Mouse (Mus musculus) heart, embryonic 10.5 days (tissue): ENCODE results near the gene Sh3gl2. TPM values are rescaled to one million over a fixed set of nuclear protein-coding genes. Genes with fewer than 3 reads are reported as not detected.

Experiments
- DNase-seq: peaks from one replicate; pipeline ENCODE4 v3.0.0-alpha.2; 2017; ENCODE audit warnings: low spot score
- H3K27ac ChIP-seq: fragments of 300-500 bp; sonication (generic); 2 replicates; pipeline ENCODE4 v1.5.1; 2016; ENCODE audit warnings: mild to moderate bottlenecking
- H3K27me3 ChIP-seq: fragments of 300-500 bp; sonication (generic); 2 replicates; pipeline ENCODE4 v1.6.1; 2016; ENCODE audit warnings: mild to moderate bottlenecking; ENCODE audit not compliant: poor library complexity, insufficient read depth, severe bottlenecking
- H3K36me3 ChIP-seq: fragments of 300-500 bp; sonication (generic); 2 replicates; pipeline ENCODE4 v1.6.1; 2016; ENCODE audit warnings: mild to moderate bottlenecking, moderate library complexity
- H3K4me1 ChIP-seq: fragments of 300-500 bp; sonication (generic); 2 replicates; pipeline ENCODE4 v1.6.1; 2016; ENCODE audit warnings: mild to moderate bottlenecking
- H3K4me3 ChIP-seq: fragments of 300-500 bp; sonication (generic); 2 replicates; pipeline ENCODE4 v1.5.1; 2016; ENCODE audit warnings: mild to moderate bottlenecking, moderate library complexity
- H3K9me3 ChIP-seq: fragments of 300-500 bp; sonication (generic); 2 replicates; pipeline ENCODE4 v1.6.1; 2016; ENCODE audit warnings: mild to moderate bottlenecking, moderate library complexity
- WGBS: fragments of 180-500 bp; shearing (Covaris S2); methylation state at CpG from one replicate; pipeline ENCODE4 v1.1.7; 2016; 5-methylcytosine and 5-hydroxymethylcytosine counted together
- polyA plus RNA-seq: library from polyadenylated mRNA; unstranded; fragments of >200 nt; fragmentation: Nextera tagmentation; extraction: Ambion mirVana; gene quantifications from 2 replicates; pipeline ENCODE4 v1.2.1, GENCODE M21; 2016

Gene Sh3gl2
- polyA plus RNA-seq, 1 experiment from 2014 or later, result 0.58 TPM

- no peaks in the 10 kb centered on the region for H3K4me1 ChIP-seq
- no peak overlapping the region for H3K27ac ChIP-seq
- H3K36me3 ChIP-seq, result no peaks in the 10 kb centered on the region
- H3K4me3 ChIP-seq, result no peak overlapping the region
- no peaks in the 10 kb centered on the region for H3K9me3 ChIP-seq
- no peak for DNase-seq
- 88% methylated on average over 6 of the region's 6 CpGs for WGBS
- H3K27me3 ChIP-seq, result no peaks in the 10 kb centered on the region
Measured at GRCm38 (mm10) chr4:85345911-85346310, 141.0 kb downstream of the Sh3gl2 start.

DNA sequence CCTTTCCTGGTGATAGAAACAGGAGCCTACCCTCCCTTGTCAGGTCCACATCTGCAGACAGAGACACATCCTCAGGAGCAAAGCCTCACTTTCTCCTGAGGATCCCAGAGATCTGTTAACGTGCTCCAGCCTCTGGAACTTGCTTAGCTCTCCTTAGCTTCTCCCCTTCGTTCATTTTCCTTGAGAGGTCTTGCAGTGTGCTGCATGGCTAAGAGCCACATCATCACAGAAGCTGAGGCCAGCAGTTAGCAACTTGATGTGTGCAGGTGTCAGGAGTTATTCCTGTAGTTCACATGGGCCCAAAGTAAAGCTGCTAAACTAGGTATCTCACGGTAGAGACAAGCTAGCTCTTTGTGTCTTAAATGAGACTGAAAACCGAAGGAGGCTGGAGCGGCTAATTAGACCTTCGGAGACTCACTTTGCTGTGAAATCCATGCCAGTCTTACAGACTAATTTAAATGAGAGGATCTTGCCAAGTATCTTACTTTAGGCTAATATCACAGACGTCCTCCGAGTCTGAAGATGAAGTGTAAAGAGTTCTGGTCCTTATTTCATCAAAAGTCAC is 143.2 kb downstream of the Sh3gl2 start:
- Histone ChIP-seq H3K27ac (no peak overlapping the region), H3K9me3 (no peaks in the 10 kb centered on the region), H3K4me3 (no peak overlapping the region), H3K4me1 (no peaks in the 10 kb centered on the region), H3K36me3 (no peaks in the 10 kb centered on the region), H3K27me3 (no peaks in the 10 kb centered on the region)
- no peak for DNase-seq
- 78% methylated on average over 8 of the region's 8 CpGs for WGBS

GRCm38 (mm10) chr4:85362661-85363060 is 157.7 kb downstream of the Sh3gl2 start:
- WGBS, result 90% methylated on average over 3 of the region's 3 CpGs
- Histone ChIP-seq H3K9me3 (no peaks in the 10 kb centered on the region), H3K4me3 (no peak overlapping the region), H3K4me1 (no peaks in the 10 kb centered on the region), H3K27ac (no peak overlapping the region), H3K27me3 (no peaks in the 10 kb centered on the region), H3K36me3 (no peaks in the 10 kb centered on the region)
- DNase-seq, result no peak

DNA sequence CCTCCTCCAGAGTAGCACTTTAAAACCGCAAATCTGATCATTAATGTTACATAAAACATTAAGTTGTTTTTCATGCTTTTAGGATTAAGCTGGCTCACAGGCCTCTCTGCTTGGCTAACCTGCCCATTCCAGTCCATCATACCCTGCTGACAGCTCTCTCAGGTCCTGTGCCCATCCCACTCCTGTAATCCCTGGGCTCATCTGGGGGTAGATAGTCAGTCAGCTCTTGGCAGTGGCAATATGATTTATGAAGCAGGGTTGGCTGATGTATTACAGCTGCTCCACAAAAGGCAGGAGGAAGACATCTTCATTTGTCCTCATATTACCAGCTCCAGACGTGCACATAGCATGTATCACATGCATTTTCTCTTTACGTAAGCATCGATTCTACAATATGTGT is 158.3 kb downstream of the Sh3gl2 start:
- no peaks in the 10 kb centered on the region for H3K36me3 ChIP-seq

DNA sequence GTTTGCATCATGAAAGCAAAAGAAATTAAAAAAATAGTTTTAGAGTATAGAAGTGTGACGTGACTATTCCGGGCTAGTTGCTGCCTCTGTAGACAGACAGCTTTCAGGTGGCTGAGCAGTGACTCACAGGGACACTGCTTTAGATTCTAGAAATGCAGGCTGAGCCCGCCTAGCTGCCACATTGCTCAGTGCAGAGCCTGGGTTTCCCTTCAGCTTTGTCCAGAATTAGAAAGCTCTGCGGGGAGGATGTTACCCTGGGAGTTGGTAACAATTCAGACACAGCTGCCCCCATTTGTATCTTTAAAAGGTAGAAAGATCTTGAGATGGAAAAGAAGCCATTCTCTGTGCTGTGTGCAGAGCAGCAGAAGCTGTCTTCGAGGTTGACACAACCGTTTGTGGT is 166.1 kb downstream of the Sh3gl2 start:
- 71% methylated on average over 6 of the region's 6 CpGs for WGBS
- H3K9me3 ChIP-seq, result no peaks in the 10 kb centered on the region
- no peak overlapping the region for H3K4me3 ChIP-seq
- H3K27me3 ChIP-seq, result no peaks in the 10 kb centered on the region
- no peak for DNase-seq
- no peaks in the 10 kb centered on the region for H3K36me3 ChIP-seq
- no peak overlapping the region for H3K27ac ChIP-seq
- no peaks in the 10 kb centered on the region for H3K4me1 ChIP-seq

More for the DNA sequence above, 158.3 kb downstream of the Sh3gl2 start:
- H3K4me1 ChIP-seq, result no peaks in the 10 kb centered on the region
- H3K27ac ChIP-seq, result no peak overlapping the region
- no peak overlapping the region for H3K4me3 ChIP-seq
- H3K27me3 ChIP-seq, result no peaks in the 10 kb centered on the region
- H3K9me3 ChIP-seq, result no peaks in the 10 kb centered on the region
- WGBS, result 89% methylated on average over 4 of the region's 4 CpGs
- no peak for DNase-seq

DNA sequence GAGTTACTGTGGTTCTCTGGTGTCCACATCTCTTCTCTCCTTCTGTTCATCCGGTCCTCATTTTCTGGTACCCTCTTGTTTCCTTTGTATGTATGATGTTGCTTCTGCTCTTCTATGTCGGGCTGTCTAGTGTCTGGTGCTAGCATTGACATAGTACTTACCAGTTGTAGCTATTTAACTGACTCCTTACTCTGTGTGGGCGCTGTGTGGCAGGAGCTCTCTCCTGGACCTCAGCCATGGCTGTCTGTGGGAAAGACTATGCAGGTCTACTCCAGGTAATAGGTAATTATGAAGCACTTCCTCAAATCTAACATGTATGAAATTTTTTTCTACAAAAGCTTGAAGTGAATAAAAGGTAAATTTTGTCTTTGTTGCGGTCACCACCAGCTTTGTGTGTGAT is 169.9 kb downstream of the Sh3gl2 start:
- no peaks in the 10 kb centered on the region for H3K4me1 ChIP-seq
- no peak for DNase-seq
- 86% methylated on average over 4 of the region's 4 CpGs for WGBS
- no peaks in the 10 kb centered on the region for H3K9me3 ChIP-seq
- H3K27me3 ChIP-seq, result no peaks in the 10 kb centered on the region
- H3K36me3 ChIP-seq, result no peaks in the 10 kb centered on the region
- H3K27ac ChIP-seq, result no peak overlapping the region
- no peak overlapping the region for H3K4me3 ChIP-seq

DNA sequence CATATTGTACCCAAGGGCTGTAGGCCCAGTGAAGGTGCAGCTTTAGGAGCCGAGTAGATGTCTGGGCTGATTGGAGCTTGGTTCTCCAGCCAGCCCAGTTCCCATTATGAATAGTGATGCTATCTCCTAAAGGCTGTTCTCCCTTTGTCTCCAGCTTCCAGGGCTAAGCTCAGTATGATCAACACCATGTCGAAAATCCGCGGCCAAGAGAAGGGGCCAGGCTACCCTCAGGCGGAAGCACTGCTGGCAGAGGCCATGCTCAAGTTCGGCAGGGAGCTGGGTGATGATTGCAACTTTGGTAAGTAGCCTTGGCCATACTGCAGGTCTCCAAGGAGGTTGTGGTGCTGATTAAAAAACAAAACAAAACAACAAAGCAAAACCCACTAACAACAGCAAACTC is 171.3 kb downstream of the Sh3gl2 start:
- WGBS, result 87% methylated on average over 6 of the region's 6 CpGs
- Histone ChIP-seq H3K27ac (no peak overlapping the region), H3K4me1 (no peaks in the 10 kb centered on the region), H3K27me3 (no peaks in the 10 kb centered on the region), H3K9me3 (no peaks in the 10 kb centered on the region), H3K4me3 (no peak overlapping the region), H3K36me3 (no peaks in the 10 kb centered on the region)
- DNase-seq, result no peak

DNA sequence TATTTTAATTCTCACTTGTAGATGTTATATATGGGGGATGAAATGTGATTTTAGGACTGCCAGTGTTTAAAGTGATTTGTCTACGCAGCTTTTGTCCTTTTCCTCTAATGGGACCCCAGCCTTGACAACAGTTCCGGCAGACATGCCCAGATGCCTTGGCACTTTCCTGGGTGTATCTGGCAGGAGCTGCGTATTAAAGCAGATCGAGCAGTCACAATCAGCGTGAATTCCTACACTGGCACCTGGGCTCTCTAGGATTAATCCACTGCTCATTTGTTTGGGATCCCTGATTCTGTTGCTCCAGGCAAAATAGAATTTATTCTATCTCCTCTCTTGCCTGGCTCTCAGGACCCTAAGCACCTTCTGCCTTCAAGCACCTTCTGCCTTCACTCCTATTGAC is 171.7 kb downstream of the Sh3gl2 start:
- Histone ChIP-seq H3K27me3 (no peaks in the 10 kb centered on the region), H3K36me3 (no peaks in the 10 kb centered on the region), H3K27ac (no peak overlapping the region), H3K4me1 (no peaks in the 10 kb centered on the region), H3K4me3 (no peak overlapping the region), H3K9me3 (no peaks in the 10 kb centered on the region)
- 86% methylated on average over 5 of the region's 5 CpGs for WGBS
- DNase-seq, result no peak

DNA sequence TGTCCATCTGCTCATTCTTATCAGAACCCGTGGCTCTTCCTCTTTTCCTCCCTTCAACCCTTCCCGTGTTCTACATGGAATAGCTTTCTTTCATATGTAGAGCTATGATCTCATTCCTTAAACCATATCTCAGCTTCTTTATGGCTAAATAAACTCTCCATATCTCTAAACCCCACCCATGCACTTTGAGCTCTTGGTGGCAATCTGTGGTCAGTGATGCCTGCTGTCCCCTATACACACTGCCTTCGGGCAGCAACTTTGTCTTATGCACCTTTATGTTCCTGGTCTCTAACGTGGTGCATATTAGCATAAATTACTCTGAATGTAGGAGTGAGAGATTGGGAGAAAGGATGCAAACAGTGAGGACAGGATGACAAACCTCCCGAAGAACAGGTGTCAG is 180.3 kb downstream of the Sh3gl2 start:
- no peak for DNase-seq
- Histone ChIP-seq H3K27ac (no peak overlapping the region), H3K4me3 (no peak overlapping the region), H3K4me1 (no peaks in the 10 kb centered on the region), H3K36me3 (no peaks in the 10 kb centered on the region), H3K27me3 (no peaks in the 10 kb centered on the region), H3K9me3 (no peaks in the 10 kb centered on the region)
- 71% methylated on average over 5 of the region's 5 CpGs for WGBS

DNA sequence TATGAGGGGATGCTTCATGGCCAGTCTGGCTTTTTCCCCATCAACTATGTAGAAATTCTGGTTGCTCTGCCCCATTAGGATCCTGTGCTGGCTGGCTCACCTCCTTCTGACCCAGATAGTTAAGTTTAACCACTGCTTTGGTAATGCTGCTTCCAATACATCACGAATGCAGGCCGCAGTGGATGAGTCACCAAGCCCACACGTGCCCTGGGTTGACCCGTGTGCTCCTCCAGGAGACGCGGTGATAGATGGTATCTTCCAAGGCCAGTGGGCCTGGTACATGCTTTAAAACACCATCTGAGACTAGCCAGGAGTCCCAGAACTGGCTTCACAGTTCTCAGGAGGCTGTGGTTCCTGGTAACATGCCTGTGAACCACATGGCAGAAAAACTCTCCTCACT is 182.8 kb downstream of the Sh3gl2 start:
- Histone ChIP-seq H3K4me3 (no peak overlapping the region), H3K27me3 (no peaks in the 10 kb centered on the region), H3K4me1 (no peaks in the 10 kb centered on the region), H3K27ac (no peak overlapping the region), H3K36me3 (no peaks in the 10 kb centered on the region), H3K9me3 (no peaks in the 10 kb centered on the region)
- no peak for DNase-seq
- 92% methylated on average over 6 of the region's 6 CpGs for WGBS

DNA sequence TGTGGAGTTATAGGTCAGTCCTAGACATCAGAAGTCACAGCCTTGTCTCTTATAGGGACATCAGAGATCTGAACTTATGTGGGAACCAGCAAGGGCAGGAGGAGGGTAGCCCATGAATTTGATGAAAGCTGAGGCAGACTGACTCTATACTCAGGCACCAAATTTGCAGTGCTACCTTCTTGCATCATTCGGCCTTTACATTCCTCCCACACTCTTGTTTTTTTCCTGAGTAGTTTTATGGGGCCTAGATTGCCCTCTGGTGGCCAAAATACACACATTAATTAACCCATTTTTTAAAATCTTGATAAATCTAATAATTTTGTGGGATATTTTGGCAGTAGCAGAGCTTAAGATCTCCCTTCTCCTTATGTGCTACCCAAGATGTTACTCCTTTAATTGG is 186.9 kb downstream of the Sh3gl2 start:
- H3K9me3 ChIP-seq, result no peaks in the 10 kb centered on the region
- H3K36me3 ChIP-seq, result no peaks in the 10 kb centered on the region
- 53% methylated on average over 1 of the region's 1 CpGs for WGBS
- no peak overlapping the region for H3K4me3 ChIP-seq
- H3K4me1 ChIP-seq, result no peaks in the 10 kb centered on the region
- H3K27me3 ChIP-seq, result no peaks in the 10 kb centered on the region
- DNase-seq, result no peak
- H3K27ac ChIP-seq, result no peak overlapping the region

DNA sequence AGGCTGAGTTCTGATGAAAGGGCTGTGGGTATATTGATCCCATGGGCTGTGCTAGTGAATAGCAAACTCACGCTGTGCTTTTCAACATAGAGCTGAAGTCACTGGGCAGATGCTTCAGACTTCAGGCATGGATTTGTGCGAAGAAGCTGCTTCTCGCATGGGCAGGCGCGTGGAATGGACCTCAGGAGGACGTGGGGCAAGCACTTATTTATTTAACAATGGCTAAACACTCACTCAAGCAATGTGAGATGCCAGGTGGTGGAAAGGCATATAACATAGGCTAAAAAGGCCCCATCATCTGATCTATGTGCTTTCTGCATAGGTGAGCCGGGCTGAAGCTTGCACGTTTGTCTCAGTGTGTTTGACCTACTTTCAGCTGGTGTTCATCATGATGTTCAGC is 193.8 kb downstream of the Sh3gl2 start:
- Histone ChIP-seq H3K4me3 (no peak overlapping the region), H3K4me1 (no peaks in the 10 kb centered on the region), H3K9me3 (no peaks in the 10 kb centered on the region), H3K27me3 (no peaks in the 10 kb centered on the region), H3K36me3 (no peaks in the 10 kb centered on the region), H3K27ac (no peak overlapping the region)
- no peak for DNase-seq
- 86% methylated on average over 8 of the region's 8 CpGs for WGBS

DNA sequence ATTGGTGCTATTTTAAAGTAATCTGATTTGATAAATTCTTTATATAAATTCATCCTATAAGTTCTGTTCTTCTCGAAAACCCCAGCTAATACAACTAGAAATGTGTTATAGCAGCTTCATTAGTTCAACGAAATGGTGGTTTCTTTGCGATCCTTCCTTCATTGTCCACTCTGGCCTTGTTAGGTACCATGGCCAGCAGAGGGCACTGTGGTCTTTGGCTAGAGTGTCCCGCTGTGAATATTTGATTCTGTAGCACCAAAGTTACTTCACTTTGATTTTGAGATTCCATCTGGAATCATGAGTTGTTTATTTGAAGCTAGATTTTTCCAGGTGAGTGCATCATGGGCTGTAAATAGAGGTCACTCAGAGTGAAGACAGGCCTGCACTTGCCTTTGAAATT is 197.9 kb downstream of the Sh3gl2 start:
- Histone ChIP-seq H3K36me3 (no peaks in the 10 kb centered on the region), H3K27ac (no peak overlapping the region), H3K27me3 (no peaks in the 10 kb centered on the region), H3K9me3 (no peaks in the 10 kb centered on the region), H3K4me3 (no peak overlapping the region), H3K4me1 (no peaks in the 10 kb centered on the region)
- 38% methylated on average over 4 of the region's 4 CpGs for WGBS
- DNase-seq, result peak; percentile 78

DNA sequence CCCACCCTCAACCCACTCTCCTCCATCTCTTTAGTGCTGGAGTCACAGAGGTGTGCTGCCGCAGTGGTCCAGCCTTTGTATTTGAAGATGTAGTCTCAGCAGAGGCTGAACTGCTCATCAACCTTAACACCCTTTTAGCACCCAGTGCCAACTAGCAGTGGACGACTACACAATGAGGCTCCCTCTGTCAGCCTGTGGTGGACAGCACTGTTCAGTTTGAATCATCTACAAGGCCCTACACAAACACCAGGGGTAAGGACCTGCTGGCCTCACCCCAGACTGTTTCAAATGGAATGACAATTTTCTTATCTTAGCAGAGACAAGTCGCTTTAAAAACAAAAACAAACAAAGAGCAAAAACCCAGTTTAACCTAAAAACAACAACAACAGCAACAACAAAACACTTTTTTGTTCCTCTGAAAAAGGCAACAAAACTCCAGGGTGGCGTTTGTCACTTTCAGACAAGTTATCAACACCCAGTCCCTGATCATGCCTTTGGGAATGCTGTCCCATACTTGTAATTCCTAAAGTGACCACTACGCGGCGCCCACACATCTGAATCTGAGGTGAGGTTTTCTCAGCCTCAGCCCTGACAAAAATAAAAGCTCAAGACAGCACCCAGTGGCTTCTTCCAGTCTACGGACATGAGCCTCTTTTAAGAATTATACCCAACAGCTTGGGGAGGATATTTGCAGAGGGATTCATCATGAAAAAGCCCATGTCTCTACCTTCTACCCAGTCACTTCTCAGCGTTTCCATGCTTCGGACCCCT is 199.7 kb downstream of the Sh3gl2 start:
- Histone ChIP-seq H3K27ac (no peak overlapping the region), H3K9me3 (no peaks in the 10 kb centered on the region), H3K36me3 (no peaks in the 10 kb centered on the region), H3K4me1 (no peaks in the 10 kb centered on the region), H3K4me3 (no peak overlapping the region), H3K27me3 (no peaks in the 10 kb centered on the region)
- 38% methylated on average over 10 of the region's 10 CpGs for WGBS
- DNase-seq, result peak; percentile 83
